In genomic region chr3:80070726-80071125, GRCm38 (mm10) we compare ENCODE assay signal across 21 mouse cellular contexts.
DNase-seq lines count a peak whose midpoint lies in the region; ATAC-seq lines count a peak whose summit lies in the region.
"Had no signal": no experiment of that assay in that cellular context is flagged by ENCODE, and none has a peak within 500 bp of the region (broad histone marks: within the 10 kb centered on the region; RNA-seq: fewer than 3 reads in every experiment).

No protein-coding gene starts in this region.

- no peaks in the 10 kb centered on the region for H3K36me3 ChIP-seq in hindbrain, embryonic 11.5 days (ENCODE audit: control insufficient read depth, insufficient read depth, low read length)
- no peaks in the 10 kb centered on the region for H3K36me3 ChIP-seq in hindbrain, embryonic 16.5 days (ENCODE audit: control insufficient read depth, insufficient read depth, low read length)
- H3K36me3 ChIP-seq: embryonic facial prominence, embryonic 13.5 days; embryonic facial prominence, embryonic 15.5 days; forebrain, embryonic 10.5 days; forebrain, embryonic 12.5 days; forebrain, embryonic 15.5 days had no signal

- H3K27ac ChIP-seq in hindbrain, embryonic 11.5 days (ENCODE audit: low read depth, low read length), result no peak overlapping the region
- H3K27ac ChIP-seq in hindbrain, embryonic 16.5 days (ENCODE audit: low read depth, low read length), result no peak overlapping the region
- H3K27ac ChIP-seq: embryonic facial prominence, embryonic 13.5 days; embryonic facial prominence, embryonic 15.5 days; forebrain, embryonic 10.5 days; forebrain, embryonic 12.5 days; forebrain, embryonic 15.5 days had no signal

- no peaks in the 10 kb centered on the region for H3K27me3 ChIP-seq in hindbrain, embryonic 11.5 days (ENCODE audit: control insufficient read depth, insufficient read depth, low read length)
- no peaks in the 10 kb centered on the region for H3K27me3 ChIP-seq in hindbrain, embryonic 16.5 days (replicated peaks; ENCODE audit: control insufficient read depth, insufficient read depth, low read length)
- H3K27me3 ChIP-seq: embryonic facial prominence, embryonic 13.5 days; embryonic facial prominence, embryonic 15.5 days; forebrain, embryonic 12.5 days; forebrain, embryonic 15.5 days had no signal

- DNase-seq in hindbrain, embryonic 11.5 days (ENCODE audit: low spot score), result no peak
- peak; percentile 49 for DNase-seq in adrenal gland, adult 8-10 months
- peak; percentile 54 for DNase-seq in adrenal gland, postnatal 14 days
- DNase-seq in adrenal gland, postnatal 36 days, result peak; percentile 36 to 44
- no peak for DNase-seq in embryo, embryonic 10 days (ENCODE audit: low spot score)
- DNase-seq: cerebellum, adult 11-12 months; cerebellum, adult 2 months; cerebellum, adult 9-10 months; cerebellum, postnatal 10 days; cerebellum, postnatal 25 days; embryo, embryonic 11 days; forebrain, postnatal 0 days had no signal

- H3K9me3 ChIP-seq in hindbrain, embryonic 11.5 days (ENCODE audit: control insufficient read depth, low read length), result no peaks in the 10 kb centered on the region
- H3K9me3 ChIP-seq in hindbrain, embryonic 16.5 days (ENCODE audit: control insufficient read depth, low read length), result no peaks in the 10 kb centered on the region
- H3K9me3 ChIP-seq: embryonic facial prominence, embryonic 13.5 days; embryonic facial prominence, embryonic 15.5 days; forebrain, embryonic 10.5 days; forebrain, embryonic 12.5 days; forebrain, embryonic 15.5 days had no signal

- H3K9ac ChIP-seq in hindbrain, embryonic 11.5 days (ENCODE audit: low read depth, low read length), result no peak overlapping the region
- no peak overlapping the region for H3K9ac ChIP-seq in hindbrain, embryonic 16.5 days (ENCODE audit: low read depth, low read length)
- H3K9ac ChIP-seq: embryonic facial prominence, embryonic 13.5 days; embryonic facial prominence, embryonic 15.5 days; forebrain, embryonic 12.5 days; forebrain, embryonic 15.5 days; forebrain, postnatal 0 days had no signal

- no peaks in the 10 kb centered on the region for H3K4me1 ChIP-seq in hindbrain, embryonic 11.5 days (replicated peaks; ENCODE audit: control insufficient read depth, insufficient read depth, low read length)
- no peaks in the 10 kb centered on the region for H3K4me1 ChIP-seq in hindbrain, embryonic 16.5 days (ENCODE audit: control insufficient read depth, insufficient read depth, low read depth, low read length)
- H3K4me1 ChIP-seq: embryonic facial prominence, embryonic 13.5 days; embryonic facial prominence, embryonic 15.5 days; forebrain, embryonic 10.5 days; forebrain, embryonic 12.5 days; forebrain, embryonic 15.5 days had no signal

- no peak overlapping the region for H3K4me2 ChIP-seq in hindbrain, embryonic 11.5 days (replicated peaks; ENCODE audit: low read depth, low read length)
- no peak overlapping the region for H3K4me2 ChIP-seq in hindbrain, embryonic 16.5 days (ENCODE audit: low read length)
- H3K4me2 ChIP-seq: embryonic facial prominence, embryonic 13.5 days; embryonic facial prominence, embryonic 15.5 days; forebrain, embryonic 12.5 days; forebrain, embryonic 15.5 days had no signal

- 78% methylated on average over 5 of the region's 5 CpGs for WGBS in hindbrain, embryonic 11.5 days
- 78% methylated on average over 5 of the region's 5 CpGs for WGBS in hindbrain, embryonic 16.5 days

- H3K4me3 ChIP-seq in hindbrain, embryonic 11.5 days (ENCODE audit: low read depth, low read length), result no peak overlapping the region
- H3K4me3 ChIP-seq in hindbrain, embryonic 16.5 days (ENCODE audit: low read length), result no peak overlapping the region
- H3K4me3 ChIP-seq: embryonic facial prominence, embryonic 13.5 days; embryonic facial prominence, embryonic 15.5 days; erythroblast, embryonic 14.5 days; forebrain, embryonic 10.5 days; forebrain, embryonic 12.5 days; forebrain, embryonic 15.5 days had no signal

- ATAC-seq in hindbrain, embryonic 11.5 days (ENCODE audit: low FRiP score), result peak; percentile 22; the same call in 1 of the 2 replicates
- ATAC-seq in hindbrain, embryonic 16.5 days, result no peak
- ATAC-seq in cerebellum, adult (ENCODE audit: insufficient number of reproducible peaks, low FRiP score, low TSS enrichment), result no peak
- no peak for ATAC-seq in megakaryocyte progenitor cell, adult 5-6 weeks (replicated peaks; ENCODE audit: poor library complexity)
- ATAC-seq: forebrain, embryonic 15.5 days; forebrain, postnatal 0 days had no signal

Comparison
In these comparisons a context has a peak if more than half of its experiments do, and no peak if none do; other contexts are left out.
1. DNase-seq: peak in adrenal gland, adult 8-10 months (single experiment), adrenal gland, postnatal 14 days (single experiment) and adrenal gland, postnatal 36 days (2 of 2); none in hindbrain, embryonic 11.5 days (single experiment) and embryo, embryonic 10 days (single experiment).